Mouse (Mus musculus): ENCODE results near the gene Pm20d2.

DNA sequence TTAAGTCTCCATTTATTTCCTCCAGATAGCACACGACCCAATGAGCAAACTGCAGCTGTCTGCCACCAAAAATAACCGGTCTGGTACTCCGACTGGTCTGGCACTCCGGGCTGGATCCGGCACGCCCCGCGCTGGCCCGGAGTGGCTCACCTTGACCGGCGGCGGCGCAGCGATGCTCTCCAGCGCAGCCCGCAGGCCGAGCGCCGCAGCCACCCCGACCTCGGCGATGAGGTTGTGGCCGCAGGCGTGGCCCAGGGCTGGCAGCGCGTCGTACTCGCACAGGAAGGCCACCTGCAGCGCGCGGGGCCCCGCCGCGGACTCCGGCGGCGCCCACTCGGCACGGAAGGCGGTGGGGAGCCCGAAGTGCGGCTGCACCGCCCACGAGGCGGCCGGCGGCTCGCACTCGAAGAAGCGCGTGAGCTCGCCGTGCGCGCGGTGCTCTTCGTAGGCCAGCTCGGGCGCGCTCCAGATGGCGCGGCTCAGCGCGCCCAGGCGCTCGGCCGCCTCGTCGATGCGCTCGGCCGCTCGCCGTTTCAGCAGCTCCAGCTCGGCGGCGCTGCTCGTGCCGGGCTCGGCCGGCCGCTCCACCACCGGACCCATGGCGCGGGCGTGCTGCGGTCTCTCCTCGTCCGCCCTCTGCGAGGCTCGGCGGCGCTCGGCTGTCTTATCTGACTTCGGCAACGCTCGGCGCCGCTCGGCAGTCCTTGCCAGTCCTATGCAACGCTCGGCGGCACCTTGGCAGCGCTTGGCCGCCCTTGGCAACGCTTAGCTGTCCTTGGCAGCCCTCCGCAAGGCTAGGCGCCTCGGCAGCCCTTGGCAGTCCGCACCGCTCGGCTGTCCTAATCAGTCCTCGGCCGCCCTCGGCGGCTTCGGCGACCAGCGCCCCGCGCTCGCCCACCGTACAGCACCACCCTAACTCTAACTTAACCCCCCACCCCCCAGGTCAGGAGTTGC is 479 bp downstream of the Pm20d2 start:
- TF ChIP-seq MAX (IDR thresholded peaks at IDR 0.05; ENCODE audit: low read length) = no peak
- TF ChIP-seq POLR2A (IDR thresholded peaks at IDR 0.05; ENCODE audit: low read depth, low read length) = no peak
- TF ChIP-seq JUN (IDR thresholded peaks at IDR 0.05; ENCODE audit: insufficient read depth, low read depth, low read length) = no peak
- TF ChIP-seq CTCF (conservative IDR thresholded peaks at IDR 0.05 in 1 of 2, IDR thresholded peaks at IDR 0.05 in 1 of 2; ENCODE audit: low read depth in 2 of 2, low read length in 2 of 2) = peak in 1 of 2 experiments; percentile 33; a peak in 1 of 4 replicates
- no peak for TF ChIP-seq POLR2AphosphoS2 (IDR thresholded peaks at IDR 0.05; ENCODE audit: low read depth, low read length)
- no peak for TF ChIP-seq JUND (conservative IDR thresholded peaks at IDR 0.05; ENCODE audit: low read depth, low read length)
- peak; percentile 93 for TF ChIP-seq TBP (conservative IDR thresholded peaks at IDR 0.05; ENCODE audit: low read depth, low read length)
- TF ChIP-seq ELF1 (IDR thresholded peaks at IDR 0.05; ENCODE audit: low read depth, low read length) = no peak

Data from CH12.LX (cell line).